Mouse (Mus musculus) cerebellum, adult 2 months (tissue): ENCODE data around the gene Nup188. TPM values are rescaled to one million over a fixed set of nuclear protein-coding genes. Genes with fewer than 3 reads are reported as not detected.

Experiments used
- DNase-seq, 2 experiments: peaks; one replicate each; pipeline ENCODE4 v3.0.0; 2021
- H3K27ac ChIP-seq: fragments of 200-500 bp; 2 replicates; pipeline ENCODE4 v1.5.1; 2012; ENCODE audit warnings: low read length, control low read depth, inconsistent platforms; ENCODE audit not compliant: insufficient read depth
- H3K27me3 ChIP-seq: fragments of 200-500 bp; 2 replicates; pipeline ENCODE4 v1.6.1; 2012; ENCODE audit warnings: inconsistent platforms, mild to moderate bottlenecking, low read length, moderate library complexity; ENCODE audit not compliant: control insufficient read depth, insufficient read depth
- H3K4me1 ChIP-seq: fragments of 200-500 bp; 2 replicates; pipeline ENCODE4 v1.6.1; 2011; ENCODE audit warnings: low read length; ENCODE audit not compliant: control insufficient read depth, insufficient read depth
- H3K4me3 ChIP-seq: fragments of 200-500 bp; replicated peaks from 2 replicates; pipeline ENCODE3; 2011; ENCODE audit warnings: mild to moderate bottlenecking, low read depth, low read length, control low read depth; ENCODE audit not compliant: insufficient read depth
- CTCF ChIP-seq: fragments of 200-500 bp; IDR thresholded peaks from 2 replicates; pipeline ENCODE4 v1.5.1; 2011; ENCODE audit warnings: low read depth, mild to moderate bottlenecking, control low read depth, low read length, moderate library complexity, borderline replicate concordance; ENCODE audit not compliant: insufficient read depth
- POLR2A ChIP-seq: fragments of 200-500 bp; IDR thresholded peaks from 2 replicates; pipeline ENCODE4 v1.6.1; 2011; ENCODE audit warnings: low read length, control low read depth, borderline replicate concordance; ENCODE audit not compliant: insufficient read depth
- WGBS: fragments of 180-500 bp; shearing (Covaris S2); methylation state at CpG from one replicate; pipeline ENCODE4 v1.1.7; 2018; 5-methylcytosine and 5-hydroxymethylcytosine counted together
- polyA plus RNA-seq: library from polyadenylated mRNA; depleted of rRNA; stranded (reverse); fragments of >200 nt; gene quantifications from 2 replicates; pipeline ENCODE4 v1.2.3, GENCODE M21; 2012

Gene Nup188
- polyA plus RNA-seq, 1 experiment, result 19.4 TPM

DNA sequence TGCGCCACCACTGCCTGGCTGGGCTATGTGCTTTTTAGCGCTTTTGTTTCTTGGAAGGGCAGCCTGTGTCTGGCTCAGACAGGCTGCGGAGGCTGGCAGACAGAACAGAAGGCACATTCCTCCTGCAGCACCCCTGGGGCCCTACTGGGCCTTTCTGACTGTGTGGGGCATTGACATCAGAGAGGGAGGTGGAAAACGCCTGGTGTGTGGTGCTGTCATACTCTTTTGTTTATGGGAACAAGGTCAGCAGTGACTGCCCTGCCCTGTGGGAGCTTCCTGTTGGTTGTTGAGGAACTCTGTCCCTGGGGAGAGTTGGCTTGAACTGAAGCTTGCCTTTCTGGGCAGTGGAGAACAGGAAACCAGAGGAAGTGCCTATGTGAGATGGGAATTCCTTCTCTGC lies 43.7 kb upstream of the Nup188 start:
- DNase-seq, result peak; percentile 78 to 90
- TF ChIP-seq CTCF, result no peak
- Histone ChIP-seq H3K4me3 (no peak overlapping the region), H3K27me3 (no peaks in the 10 kb centered on the region), H3K4me1 (peaks cover 54% of the 10 kb centered on the region), H3K27ac (peak overlapping the region; percentile 60)
- 1% methylated on average over 4 of the region's 4 CpGs for WGBS

DNA sequence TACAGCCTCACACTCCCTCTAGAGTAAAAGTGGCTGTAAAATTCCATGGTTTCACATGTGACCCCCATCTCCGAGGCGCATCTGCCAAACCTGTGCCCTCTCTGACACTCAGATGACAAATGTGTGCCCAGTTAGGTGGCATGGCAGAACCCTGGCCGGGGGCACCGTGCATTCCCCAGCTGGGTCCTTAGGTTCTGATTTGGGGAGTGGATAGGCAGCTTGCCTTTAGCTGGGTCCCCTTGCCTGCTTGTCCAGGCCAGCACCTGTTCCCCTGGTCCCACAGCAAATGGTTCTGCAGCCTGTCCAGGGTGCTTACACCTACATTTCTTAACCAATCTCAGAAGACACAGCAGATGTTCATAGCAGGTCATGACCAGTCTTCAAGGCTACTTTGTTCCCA lies 42.8 kb upstream of the Nup188 start:
- 82% methylated on average over 4 of the region's 4 CpGs for WGBS

DNA sequence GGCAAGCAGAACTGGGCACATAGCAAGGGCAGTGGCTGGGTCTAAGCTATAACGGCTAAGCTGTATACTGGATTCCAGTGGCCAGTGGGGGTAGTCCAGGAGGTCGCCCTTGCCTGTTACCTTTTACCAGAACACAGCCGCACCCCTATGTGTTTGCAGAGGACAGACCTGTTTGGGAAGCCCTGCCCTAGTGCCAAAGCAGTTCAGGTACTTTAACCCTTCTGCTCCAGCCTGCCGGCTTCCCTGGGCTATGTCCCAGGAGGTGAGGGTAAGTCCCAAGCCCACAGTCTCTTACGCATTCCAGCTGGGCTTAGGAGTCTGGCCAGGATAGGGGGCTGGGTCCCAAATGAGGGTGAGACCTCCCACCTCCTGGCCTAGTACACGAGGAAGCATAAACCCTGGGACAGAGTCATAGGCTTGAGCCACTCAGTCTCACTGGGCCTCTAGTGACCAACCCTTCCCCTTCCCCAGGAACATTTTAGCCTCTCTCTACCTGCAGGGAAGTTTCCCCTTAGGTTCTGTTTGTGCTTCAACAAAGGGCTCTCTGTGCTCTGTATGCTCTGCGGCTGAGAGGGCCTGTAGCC lies 41.5 kb upstream of the Nup188 start:
- Histone ChIP-seq H3K27ac (0 out of 2 replicates have a peak overlapping the region, but pooled peaks have one; percentile 34), H3K27me3 (no peaks in the 10 kb centered on the region), H3K4me3 (no peak overlapping the region), H3K4me1 (peaks cover 42% of the 10 kb centered on the region)
- DNase-seq, result no peak
- no peak for TF ChIP-seq POLR2A
- no peak for TF ChIP-seq CTCF
- WGBS, result 72% methylated on average over 7 of the region's 7 CpGs

More for the DNA sequence above, 42.8 kb upstream of the Nup188 start:
- no peak for DNase-seq
- Histone ChIP-seq H3K27ac (no peak overlapping the region), H3K27me3 (no peaks in the 10 kb centered on the region), H3K4me3 (no peak overlapping the region), H3K4me1 (peaks cover 55% of the 10 kb centered on the region)
- TF ChIP-seq CTCF, result no peak
- no peak for TF ChIP-seq POLR2A

DNA sequence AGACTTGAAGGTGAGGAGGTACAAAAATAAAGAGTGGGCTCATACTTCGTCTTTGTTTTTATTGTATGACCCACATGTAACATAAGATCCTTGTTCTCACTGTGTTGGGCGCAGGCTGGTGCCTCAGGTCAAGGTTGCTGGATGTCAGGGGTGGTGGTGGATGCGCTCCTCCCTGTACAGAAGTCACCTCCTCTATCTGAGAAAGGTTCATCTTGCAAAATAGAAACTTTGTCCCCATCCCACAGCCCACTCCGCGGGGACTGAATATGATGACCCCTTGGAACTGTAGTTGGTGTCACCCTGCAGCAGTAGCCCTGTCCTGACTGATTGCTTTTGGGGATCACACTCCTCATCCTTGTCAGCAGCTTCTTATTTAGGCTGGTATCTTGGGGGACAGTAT lies 39.2 kb upstream of the Nup188 start:
- Histone ChIP-seq H3K27ac (no peak overlapping the region), H3K4me3 (no peak overlapping the region), H3K4me1 (peaks cover 47% of the 10 kb centered on the region), H3K27me3 (no peaks in the 10 kb centered on the region)
- WGBS, result 93% methylated on average over 5 of the region's 5 CpGs
- DNase-seq, result no peak
- no peak for TF ChIP-seq POLR2A
- TF ChIP-seq CTCF, result no peak

DNA sequence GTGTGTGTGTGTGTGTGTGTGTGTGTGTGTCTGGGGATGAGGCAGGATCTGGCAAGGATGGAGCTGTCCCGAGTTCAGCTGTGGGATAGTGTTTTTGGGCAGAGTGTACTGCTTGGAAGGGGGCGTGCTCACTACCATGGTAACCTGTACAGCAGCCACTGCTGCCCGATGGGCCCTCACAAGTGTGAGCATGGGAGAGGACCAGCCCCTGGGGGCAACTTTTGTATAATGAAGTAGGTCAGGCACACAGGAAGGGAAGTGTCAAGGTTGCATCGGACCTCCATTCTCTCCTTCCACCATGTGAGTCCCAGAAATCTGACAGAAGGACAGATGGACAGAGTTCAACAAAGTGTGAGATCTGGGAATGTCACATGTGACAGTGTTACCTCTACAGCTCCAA lies 38.5 kb upstream of the Nup188 start:
- H3K27ac ChIP-seq, result no peak overlapping the region
- H3K4me1 ChIP-seq, result peaks cover 49% of the 10 kb centered on the region
- H3K4me3 ChIP-seq, result no peak overlapping the region
- DNase-seq, result peak in 1 of 2 experiments; percentile 31
- no peak for TF ChIP-seq CTCF
- no peak for TF ChIP-seq POLR2A
- no peaks in the 10 kb centered on the region for H3K27me3 ChIP-seq
- 33% methylated on average over 4 of the region's 4 CpGs for WGBS

DNA sequence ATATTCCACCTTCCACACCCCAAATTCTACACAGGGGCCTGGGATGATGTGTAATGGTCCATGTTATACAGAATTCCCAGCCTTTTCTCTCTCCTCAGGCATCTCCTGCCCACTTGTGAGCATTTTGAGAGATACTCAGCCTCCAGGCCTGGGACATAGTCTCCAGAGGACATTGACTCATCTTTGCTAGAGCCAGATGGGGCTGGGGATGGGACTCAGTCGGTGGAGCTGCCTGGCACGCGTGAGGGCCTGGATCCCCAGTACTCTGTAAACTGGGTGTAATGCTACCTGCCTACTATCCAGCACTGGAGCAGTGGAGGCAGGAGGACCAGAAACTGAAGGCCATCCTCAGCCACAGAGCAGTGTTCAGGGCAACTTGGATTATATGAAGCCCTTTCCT lies 37.0 kb upstream of the Nup188 start:
- WGBS, result 51% methylated on average over 3 of the region's 3 CpGs
- H3K4me3 ChIP-seq, result no peak overlapping the region
- H3K4me1 ChIP-seq, result peaks cover 43% of the 10 kb centered on the region
- TF ChIP-seq POLR2A, result no peak
- no peak for TF ChIP-seq CTCF
- no peak overlapping the region for H3K27ac ChIP-seq
- no peak for DNase-seq
- no peaks in the 10 kb centered on the region for H3K27me3 ChIP-seq

DNA sequence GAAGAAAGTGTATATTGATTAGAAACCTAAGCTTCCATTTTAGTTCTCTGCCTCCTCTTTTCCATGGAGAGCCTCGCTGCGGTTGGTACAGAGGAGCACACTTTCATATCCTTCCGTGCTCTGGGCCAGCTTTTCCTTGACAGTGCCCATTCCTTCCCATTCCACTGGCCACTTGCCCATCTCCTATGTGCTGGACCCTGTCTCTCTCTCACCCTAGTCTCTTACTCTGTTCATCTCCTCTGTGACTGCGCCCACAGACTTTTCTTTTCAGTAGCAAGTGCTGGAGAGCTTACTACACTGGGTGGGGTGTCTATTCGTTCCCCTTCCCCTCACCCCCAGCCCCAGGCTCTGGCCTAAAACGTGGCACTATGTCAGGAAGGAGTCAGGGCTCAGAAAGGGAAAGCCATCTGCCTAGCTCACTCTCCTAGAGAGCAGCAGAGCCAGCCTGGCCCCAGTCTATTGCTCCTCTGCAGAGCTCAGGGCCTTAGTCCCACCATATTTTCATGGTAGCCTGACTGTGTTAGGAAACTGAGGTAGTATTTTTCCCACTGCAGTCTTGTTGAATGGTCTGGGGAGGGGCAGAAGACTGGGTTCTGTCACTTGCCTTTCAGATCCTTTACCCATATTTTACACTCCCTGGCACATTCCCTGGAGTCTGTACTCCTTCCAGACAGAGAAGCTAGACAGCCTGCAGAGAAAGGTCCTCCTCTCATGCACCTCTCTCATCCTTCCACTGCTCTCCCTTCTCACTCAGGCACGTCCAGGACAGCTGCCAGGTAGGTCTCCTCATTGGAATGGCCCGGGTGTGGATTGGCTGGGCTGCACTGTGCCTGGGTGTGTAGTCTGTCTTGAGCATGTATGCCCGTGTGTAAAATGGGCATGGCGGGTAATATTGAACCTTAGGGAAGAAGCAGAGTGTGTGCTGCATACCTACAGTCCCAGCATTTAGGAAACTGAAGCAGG lies 35.8 kb upstream of the Nup188 start:
- no peak for TF ChIP-seq CTCF
- no peak for TF ChIP-seq POLR2A
- Histone ChIP-seq H3K27ac (peak overlapping the region; percentile 50; the same call in 1 of the 2 replicates), H3K27me3 (no peaks in the 10 kb centered on the region), H3K4me3 (no peak overlapping the region), H3K4me1 (peaks cover 36% of the 10 kb centered on the region)
- peak in 1 of 2 experiments; percentile 34 for DNase-seq
- WGBS, result 26% methylated on average over 10 of the region's 10 CpGs

DNA sequence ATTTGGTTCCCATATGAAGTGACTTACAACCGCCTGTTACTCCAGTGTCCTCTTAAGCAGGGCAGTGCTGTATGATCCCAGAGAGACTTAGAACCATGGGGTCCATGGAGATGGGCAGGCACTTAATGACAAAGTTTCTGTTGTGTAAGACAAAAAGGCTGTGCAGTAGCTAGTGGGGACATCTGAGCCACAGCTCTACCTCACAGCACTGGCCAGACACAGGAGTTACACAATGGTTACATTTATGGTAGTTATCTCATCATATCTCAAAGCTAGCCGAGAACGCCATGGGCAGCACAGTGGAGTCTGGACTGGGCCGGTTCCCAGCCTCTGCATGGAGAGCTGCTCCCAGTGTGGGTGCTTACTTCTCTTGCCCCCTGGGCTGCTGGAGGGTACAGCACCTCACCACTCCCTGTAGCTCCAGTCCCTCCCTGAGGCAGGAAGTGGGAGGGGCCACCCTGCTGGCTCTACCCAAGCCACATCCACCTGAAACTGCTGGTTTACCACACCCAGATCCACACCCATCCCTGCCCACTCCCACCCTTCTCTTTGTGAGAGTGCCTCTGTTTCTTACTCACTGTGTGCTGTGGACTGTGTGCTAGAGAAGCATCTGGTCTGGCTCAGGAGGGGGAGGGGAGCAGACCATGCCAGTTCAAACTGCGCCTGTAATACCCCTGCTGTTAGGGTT lies 34.6 kb upstream of the Nup188 start:
- H3K27ac ChIP-seq, result no peak overlapping the region
- WGBS, result 60% methylated on average over 5 of the region's 5 CpGs
- no peak for TF ChIP-seq CTCF
- TF ChIP-seq POLR2A, result no peak

More for the DNA sequence above, 34.6 kb upstream of the Nup188 start:
- no peak overlapping the region for H3K4me3 ChIP-seq
- DNase-seq, result no peak
- H3K4me1 ChIP-seq, result peaks cover 36% of the 10 kb centered on the region
- H3K27me3 ChIP-seq, result no peaks in the 10 kb centered on the region
